Mouse (Mus musculus) thymus, postnatal 10 days (tissue): ENCODE measurements around the gene Ikzf1.

Experiments used
- DNase-seq, 2 experiments: peaks; one replicate each; pipeline ENCODE4 v3.0.0; 2021; ENCODE audit warnings: low spot score in 2 of 2

Gene Ikzf1

DNA sequence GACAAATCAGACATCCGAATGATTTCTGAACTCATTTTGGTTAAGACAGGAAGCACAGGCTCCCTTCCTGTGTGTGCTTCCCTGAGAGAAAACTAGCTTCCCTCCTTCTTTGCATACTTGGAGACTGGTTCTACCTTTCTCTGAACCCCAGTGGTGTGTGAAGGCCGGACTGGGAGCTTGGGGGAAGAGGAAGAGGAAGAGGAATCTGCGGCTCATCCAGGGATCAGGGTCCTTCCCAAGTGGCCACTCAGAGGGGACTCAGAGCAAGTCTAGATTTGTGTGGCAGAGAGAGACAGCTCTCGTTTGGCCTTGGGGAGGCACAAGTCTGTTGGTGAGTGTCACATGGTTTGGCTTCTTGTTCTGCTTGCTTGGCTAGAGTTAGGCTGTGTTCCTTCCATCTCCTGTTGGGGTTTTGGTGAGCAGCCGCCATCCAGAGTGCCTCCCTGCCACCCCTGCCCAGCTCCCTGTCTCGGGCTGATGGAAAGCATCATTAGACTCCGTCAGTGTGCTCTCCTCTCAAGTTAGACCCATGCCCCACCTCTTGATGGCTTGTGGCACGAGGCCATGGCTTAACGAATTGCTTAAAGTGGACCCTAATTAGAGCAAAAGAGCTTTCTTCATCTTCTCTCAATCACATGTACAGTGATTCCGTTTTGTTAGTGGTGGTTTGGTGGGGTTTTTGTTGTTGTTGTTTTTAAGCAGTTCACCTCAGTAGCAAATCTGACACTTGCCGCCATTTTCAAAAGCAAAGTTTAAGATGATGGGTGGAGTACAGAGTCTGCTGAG, 5.4 kb downstream of the Ikzf1 start:
- DNase-seq = peak; percentile 47

DNA sequence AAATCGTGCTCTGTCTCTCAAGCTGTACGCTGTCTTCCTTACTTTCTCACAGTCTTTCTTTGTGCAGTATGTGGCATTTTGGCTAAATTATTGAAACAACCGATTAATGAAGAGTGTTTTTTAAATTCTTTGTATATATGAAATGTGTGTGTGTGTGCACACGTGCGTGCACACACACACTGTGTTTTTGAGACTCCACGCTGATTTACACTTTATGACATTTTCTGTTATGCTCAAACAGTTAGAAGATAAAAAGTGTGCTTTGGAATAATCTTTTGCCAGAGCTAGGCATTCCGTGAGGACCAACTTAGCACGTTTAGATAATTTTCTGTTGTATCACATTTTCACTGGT, 6.0 kb downstream of the Ikzf1 start:
- DNase-seq = no peak

DNA sequence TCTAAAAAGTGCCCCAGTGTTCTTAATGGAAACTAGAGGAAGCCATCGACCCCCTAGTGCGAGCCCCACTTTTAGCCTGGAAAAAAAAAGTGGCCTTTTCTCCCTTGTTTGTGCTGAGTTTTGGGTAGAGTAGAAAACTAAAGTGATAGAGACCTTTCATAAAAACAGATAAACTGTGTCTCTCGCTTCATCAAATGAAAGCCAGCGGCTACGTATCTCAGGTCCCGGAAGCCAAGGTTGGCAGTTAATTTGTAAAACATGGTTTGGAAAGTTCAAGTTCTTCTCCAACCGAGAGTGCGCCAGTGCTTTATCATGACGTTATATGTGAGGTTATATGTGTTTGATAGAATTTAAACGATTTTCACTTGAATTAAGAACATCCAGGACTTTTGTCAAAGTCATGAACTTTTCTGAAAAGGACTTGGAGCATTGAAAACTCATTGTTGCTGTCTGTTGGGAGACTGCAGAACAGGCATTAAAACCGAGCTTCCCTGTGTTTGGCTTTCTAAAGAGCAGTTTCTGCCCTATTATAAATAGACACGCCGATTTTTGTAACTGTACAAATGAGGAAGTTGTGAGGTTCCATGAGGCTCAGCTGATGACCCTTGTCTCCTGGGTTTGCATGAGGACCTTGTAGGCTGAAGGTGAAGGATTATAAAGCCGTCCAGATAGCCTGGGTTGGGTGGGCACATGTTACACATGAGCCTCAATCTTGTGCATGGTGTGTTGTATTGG, 6.7 kb downstream of the Ikzf1 start:
- DNase-seq = peak in 1 of 2 experiments; percentile 49

DNA sequence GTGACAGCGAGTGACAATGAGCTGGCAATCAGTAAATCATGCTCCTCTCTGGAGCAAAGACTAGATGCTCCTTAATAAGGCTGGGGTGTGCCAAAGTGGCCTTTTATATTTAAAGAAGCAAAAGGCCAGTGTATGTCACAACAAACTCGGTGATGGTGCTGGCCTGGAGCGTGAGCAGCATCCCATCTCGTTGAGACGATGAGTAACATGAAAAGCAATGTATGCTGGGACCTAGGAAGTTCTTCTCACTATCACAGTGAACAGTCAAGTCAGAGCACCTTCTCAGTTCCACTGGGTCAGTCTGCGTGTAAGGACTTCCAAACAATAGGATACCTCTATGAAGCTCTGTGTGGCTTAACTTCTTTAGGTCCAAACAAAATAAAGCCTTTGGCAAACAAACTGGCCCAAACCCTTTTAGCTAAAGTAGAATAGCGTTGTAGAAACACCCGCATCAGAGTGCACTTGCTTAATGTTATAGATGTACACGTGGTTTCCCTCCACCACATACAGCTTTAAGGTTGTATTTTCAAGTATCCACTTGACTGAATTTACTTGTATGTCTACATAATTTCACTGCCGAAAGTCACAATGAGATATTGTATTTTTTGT, 7.9 kb downstream of the Ikzf1 start:
- no peak for DNase-seq

DNA sequence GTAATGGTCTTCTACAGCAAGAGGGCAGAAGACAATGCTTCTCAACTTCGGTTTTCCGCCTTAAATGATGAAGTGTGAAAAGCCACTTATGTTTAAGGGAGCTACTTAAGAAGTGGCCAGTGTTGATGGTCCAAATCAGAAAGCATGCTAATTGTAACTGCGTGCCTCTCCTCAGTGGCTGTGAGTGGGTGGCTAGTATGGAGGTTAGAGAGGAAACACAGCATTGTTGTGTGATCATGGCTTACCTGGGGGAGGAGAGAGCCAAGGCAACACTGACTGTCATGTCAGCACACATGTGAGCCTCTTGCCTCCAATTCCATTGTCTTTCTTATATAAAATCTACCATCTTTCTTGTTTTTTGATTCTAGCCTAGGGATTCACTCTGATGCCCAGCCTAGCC, 8.6 kb downstream of the Ikzf1 start:
- DNase-seq = no peak

DNA sequence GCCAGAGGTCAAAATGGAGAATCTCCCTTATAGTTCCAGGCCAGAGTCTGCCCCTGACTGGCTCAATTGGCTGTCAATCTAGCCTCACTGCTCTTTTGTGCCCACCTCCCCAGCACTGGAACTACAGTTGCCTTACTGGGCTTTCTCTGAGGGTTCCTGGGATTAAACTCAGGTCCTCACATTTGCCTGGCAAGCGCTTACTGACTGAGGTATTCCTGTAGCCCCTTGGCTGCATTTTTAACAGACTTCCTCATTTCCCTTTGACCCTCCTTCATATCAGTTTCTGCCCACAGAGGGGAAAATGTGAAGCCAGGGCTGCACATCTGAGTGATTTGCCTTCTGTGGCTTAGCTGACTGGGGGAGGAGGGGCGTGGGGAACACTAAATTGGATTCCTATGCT, 9.3 kb downstream of the Ikzf1 start:
- no peak for DNase-seq

DNA sequence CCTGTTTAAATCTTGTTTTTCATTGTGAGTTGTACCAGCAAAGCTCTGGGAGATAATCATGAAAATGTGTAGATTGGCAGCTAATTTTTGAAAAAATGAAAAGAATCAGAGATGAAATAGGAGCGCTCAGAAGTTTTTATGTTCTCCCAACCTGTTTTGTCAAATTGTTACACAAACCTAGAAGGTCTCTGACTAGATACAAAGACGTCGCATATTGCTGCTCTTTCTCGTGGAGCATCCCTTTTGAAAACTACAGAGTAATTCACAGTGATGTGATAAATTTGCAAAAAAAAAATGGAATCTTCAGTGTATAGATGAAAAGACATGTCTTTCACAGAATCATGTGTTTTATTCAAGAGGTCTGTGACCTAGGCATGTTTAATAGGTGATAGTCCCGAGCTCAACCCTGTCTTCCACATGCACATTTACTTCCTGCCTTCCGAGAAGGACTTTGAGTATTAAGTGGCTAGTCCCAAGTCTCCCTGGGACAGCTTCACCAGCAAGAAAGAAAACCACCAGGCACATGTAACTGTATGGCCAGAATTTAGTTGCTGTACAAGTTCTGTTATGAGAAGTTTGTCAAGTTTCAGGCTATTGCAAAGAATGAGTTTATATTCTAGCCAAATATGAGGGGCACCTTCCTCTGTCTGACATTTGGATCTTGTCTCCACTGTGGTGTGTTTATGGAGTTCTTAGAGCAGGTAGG, 9.8 kb downstream of the Ikzf1 start:
- DNase-seq = no peak

DNA sequence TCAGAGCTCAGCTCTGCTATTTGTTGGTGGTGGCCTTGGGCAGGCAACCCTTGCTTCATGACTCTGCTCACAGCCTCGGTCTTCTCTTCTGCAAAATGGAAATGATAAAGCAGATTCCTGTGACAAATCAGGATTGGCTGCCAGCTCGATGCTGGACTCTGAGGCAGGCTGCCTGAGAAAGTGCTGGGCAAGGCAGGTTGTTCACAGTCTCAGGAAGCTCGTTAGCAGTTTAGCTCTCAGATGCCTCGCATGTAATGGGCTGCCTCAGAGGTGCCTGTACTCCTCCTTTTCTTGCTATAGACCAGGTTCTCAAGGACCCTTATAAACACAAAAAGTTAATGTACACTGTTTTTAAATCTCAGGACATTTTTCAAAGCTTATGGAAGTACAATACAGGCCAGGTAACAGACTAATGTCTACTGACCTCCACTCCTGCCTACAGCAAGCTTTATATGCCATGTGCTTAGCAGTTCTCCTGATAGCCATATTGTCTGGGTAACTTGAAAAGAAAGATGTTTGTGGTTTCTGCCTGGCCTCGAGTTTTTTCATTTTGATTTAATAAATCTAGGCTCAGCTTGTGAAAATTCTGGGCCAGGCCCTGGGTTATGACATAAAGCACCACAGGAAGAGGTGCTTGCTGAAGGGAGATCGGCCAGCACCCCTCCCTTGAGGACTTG, 10.5 kb downstream of the Ikzf1 start:
- no peak for DNase-seq

DNA sequence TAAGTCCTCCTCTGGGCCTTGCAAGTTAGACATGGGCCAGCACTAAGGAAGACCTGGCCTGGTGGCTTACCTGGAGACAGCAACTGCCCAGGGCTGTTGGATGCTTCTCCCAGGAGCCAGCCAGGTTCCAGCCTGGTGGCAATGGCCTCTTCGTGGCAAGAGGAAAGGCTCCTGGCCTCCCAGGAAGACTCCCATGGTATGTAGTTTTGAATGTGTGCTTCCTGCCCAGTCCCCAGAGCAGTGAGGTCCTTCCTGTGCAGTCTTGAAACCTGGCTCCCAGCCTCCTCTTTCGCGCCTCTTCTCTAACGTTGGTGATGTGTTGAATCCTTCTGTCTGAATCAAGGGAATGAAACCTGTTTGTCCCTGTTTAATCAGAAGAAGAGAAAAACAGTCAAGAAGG, 11.1 kb downstream of the Ikzf1 start:
- DNase-seq = no peak

DNA sequence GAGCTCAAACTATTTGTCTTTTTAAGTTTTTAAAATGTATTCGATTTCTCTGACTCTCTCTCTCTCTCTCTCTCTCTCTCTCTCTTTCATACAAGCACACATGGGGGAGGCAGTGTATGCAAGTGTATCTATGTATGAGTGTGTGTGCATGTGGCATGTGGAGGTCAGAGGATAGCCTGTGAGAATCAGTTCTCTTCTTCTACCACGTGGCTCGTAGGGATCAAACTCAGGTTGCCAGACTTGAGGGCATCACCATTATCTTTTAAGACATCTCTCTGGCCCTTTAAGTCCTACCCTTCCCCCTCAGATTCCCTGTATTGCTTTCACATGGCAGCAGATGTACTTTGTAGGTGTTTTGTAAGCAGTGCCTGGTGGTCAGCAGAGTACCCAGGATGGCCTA, 12.0 kb downstream of the Ikzf1 start:
- DNase-seq = no peak

DNA sequence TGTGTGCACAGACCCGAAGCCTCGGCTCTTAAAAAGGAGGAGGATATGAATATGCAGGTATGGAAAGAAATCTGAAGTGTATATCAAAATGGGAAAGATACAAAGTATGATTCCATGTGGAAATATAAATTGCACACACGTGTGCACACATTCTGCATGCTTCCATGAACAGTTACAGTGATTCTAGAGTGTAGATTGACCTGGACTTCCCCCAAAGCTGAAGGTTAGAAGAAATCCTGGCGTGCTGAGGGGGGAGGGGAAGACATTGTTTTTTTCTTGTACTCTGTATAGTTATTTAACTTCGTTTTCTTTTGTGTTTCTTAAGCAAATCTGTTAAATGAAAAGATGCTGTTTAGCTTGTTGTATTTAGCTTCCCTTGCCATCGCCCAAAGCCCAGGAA, 16.6 kb downstream of the Ikzf1 start:
- DNase-seq = no peak

DNA sequence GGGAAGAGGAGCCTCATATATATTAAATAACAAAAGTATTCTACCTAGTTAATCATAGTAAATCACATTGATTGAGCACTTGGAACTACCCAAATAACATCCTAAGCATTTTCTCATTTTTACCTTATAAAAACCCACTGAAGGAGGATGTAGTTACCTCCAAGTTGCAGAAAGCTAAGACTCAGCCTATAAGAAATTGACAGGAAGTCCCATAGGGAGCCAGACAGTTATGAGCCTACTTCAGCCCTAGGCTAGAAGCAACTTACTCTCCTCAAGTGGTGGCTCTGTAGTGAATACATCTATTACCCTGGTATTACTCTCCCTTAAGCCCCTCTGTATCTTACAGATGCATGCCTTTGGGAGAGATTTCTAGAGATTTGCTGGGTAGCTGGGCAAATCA, 19.0 kb downstream of the Ikzf1 start:
- DNase-seq = no peak

DNA sequence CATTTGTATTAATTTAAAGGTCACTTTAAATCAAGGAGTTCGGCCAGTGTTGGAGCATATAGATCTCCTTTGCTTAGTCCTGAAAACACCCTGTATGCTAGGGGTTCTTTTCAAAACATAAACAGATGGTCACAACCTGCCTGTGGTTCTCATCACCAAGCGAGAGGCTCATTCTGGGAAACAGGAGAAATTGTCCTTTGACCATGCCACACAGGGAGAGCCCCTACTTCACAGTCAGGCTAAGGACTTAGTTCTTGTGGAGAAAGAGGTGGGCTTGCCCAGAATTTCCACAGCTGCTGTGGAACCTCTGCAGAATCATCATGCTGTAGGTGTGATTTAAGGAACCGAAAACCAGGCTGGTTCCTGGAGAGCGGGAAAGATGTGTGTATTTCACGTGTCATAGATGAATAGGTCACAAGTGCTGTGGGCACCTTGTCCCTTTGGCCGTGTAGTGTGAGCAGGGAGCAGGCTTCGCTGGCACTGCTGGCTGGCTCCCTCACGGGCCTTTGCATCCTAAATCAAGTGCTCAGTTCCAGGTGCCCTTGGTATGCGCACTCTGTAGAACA, 23.4 kb downstream of the Ikzf1 start:
- no peak for DNase-seq

DNA sequence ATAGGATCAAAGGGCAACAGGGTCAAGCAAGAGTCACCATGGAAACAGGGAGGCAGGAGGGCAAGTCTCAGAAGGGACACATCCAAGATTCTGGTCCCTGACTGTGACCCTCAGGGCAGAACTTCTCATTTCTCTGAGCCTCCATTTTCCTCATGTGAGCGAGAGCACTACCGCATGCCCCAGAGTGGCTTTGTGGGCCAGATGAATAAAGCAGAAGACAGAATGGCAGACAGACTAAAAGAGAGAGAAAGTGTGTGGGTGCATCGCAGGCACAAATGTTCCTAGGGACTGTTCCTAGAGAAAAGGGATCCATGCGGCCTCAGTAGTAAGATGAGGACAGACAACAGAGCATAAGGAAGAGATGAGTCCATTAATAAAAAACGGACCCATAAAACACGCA, 24.5 kb downstream of the Ikzf1 start:
- no peak for DNase-seq

DNA sequence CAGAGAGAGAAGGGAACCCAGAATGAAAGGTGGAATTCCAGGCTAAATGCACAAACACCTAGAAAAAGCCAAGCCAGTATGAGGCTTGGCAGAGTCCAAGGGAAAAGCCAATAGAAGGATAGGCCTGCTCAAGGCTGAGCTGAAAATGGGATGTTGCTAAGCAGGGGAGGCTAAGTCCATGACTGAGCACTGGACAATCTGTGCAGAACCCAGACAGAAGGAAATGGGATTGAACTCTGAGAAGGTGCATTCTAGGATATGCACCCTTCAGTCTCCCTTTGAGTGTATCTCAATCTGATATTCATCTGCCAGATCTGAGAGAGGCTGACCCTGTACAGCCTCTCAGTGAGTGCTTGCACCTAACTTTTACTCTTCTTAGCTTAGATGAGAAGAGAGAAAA, 25.9 kb downstream of the Ikzf1 start:
- DNase-seq = no peak

DNA sequence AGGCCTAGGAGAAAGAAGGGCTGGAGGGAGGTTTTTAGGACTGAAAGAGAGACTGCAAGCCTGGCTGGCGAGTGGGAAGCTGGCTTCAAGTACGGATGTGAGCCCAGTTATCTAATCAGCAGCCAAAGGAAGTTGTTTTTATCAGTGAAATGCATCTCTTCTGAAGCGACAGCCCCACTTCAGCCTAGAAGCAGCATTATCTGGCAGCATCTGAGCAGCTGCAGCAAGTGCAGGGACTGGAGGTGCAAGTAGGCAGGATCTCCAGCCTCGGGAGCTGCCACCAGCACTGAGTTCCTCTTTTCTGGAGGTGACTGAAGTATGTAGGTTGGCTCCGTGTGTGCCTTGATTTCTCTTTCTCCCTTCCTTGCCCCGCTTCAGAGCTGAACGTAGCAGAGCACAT, 26.9 kb downstream of the Ikzf1 start:
- peak; percentile 44 to 48 for DNase-seq

DNA sequence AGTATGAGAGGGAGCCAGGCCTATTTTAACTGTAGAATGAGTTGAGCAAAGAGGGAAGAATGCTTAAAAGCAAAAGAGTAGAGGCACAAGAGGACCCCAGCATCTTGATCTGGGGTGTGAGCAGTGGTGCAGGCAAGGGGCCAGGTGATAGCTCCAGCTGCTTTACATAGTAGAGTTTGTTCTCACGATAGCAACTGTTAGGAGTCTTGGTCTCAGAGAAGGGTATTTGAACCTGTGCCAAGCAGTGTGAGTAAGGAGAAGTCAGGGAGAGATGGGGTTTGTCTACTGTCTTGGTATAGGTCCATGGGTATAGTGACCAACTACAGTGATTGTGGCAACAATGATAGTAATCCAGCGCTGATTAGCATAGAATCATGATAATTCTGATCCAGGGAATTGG, 29.9 kb downstream of the Ikzf1 start:
- DNase-seq = no peak

DNA sequence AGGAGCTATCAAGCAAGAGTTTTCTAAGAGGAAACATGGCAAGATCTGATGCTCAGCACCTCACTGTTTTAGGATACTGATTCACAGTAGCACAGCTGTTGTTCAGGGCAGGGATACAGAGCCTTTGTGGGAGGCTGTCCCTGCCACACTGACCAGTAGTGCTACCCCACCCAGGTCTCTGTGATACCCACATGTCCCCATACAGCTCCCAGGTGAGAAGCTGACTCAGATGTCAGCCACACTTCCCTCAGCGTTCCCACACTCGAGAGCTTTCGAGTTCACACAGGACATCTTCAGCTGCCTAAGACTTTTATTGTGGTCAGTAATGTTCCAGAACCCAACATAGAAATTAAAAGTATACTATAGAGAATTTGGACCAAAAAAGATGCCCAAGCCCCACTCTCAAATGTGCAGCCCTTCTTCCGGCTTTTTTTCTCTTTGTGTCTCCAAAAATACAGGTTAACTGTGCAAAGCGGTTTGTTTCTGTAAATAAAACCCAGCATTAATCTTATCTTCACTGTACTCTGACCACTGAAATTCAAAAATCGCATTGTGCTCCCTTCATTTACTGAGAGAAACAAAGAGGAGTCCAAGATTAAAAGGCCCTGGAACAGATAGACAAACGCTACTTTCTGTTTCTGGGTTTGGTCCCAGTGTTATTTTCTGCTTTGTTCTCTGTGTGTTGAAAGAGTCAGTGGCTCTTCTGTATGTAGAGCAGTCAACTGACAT, 31.3 kb downstream of the Ikzf1 start:
- peak in 1 of 2 experiments; percentile 35 for DNase-seq

DNA sequence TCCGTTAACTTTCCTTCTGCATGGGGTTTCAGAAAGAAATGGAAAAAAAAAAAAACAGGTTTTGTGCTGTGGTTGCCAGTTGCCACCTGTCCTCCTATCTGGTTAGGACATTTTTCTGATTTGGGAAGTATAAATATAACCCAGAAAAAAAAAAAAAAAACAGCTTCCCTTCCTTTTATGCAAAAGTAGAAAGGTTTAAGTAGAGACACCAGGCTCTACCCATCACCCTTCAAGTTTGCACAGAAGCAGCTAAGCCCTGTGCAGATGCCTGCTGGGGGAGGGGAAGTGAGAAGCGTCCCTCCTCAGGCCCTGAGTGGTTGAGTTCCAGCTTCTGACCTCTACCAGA, 31.9 kb downstream of the Ikzf1 start:
- DNase-seq = peak; percentile 71 to 75

DNA sequence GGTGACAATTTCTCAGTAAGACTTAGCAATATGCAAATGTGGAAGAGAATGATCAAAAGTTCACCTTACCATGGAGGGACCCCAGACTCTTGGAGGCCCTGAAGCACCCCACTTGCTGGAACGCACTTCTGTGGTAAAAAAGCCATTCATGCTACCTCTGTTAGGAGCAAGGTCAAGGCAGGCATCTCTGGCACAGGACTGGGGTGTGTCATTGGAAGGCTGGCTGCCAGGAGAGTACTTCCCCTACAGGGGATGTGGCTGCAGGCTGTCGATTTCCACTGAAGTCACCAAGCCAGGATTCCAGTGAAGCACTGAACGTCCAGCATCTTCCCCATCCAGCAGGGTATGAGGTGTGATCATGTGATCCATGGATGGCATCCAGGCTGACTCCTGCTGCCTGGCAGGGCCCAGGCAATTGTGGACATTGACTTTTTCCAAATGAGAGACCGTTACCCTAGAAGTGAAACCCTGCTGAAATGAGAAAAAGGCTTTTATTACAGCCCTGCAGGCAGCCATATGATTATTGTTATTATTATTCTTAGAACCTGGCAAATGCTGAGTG, 32.9 kb downstream of the Ikzf1 start:
- DNase-seq = no peak

DNA sequence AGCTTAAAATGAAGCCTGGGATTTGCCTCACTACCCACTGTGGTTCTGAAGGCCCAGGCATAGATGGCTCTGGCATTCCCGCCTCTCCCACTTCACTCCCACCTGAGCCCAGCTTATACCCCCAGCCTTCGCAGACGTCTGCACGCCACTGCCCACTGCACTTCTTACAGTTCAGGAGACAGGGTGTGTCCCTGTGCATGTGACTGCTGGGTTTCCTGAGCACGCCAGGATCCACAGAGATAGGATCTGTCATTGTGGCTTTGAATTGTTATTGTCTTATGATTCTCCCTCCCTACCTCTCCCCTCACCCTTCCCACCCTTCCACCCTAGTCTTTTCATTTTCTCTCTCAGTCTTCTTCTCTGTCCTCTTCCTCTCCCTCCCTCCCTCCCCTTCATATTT, 34.9 kb downstream of the Ikzf1 start:
- no peak for DNase-seq
